Mouse (Mus musculus) erythroblast, embryonic 14.5 days (primary cell): ENCODE measurements around the gene Otulinl. TPM values are rescaled to one million over a fixed set of nuclear protein-coding genes. Genes with fewer than 3 reads are reported as not detected.

Source experiments
- H3K27me3 ChIP-seq: 2 replicates; pipeline ENCODE4 v1.6.1; 2012; ENCODE audit warnings: inconsistent platforms; ENCODE audit not compliant: control insufficient read depth
- H3K36me3 ChIP-seq: 2 replicates; pipeline ENCODE4 v1.6.1; 2012; ENCODE audit warnings: mild to moderate bottlenecking, inconsistent platforms; ENCODE audit not compliant: control insufficient read depth
- H3K4me1 ChIP-seq: 2 replicates; pipeline ENCODE4 v1.6.1; 2012; ENCODE audit warnings: inconsistent platforms; ENCODE audit not compliant: control insufficient read depth
- H3K4me3 ChIP-seq: replicated peaks from 2 replicates; pipeline ENCODE3; 2012; ENCODE audit warnings: moderate library complexity, mild to moderate bottlenecking, inconsistent platforms
- H3K9me3 ChIP-seq: 2 replicates; pipeline ENCODE4 v1.6.1; 2012; ENCODE audit warnings: low read length, inconsistent platforms, mixed read lengths; ENCODE audit not compliant: control insufficient read depth
- GATA1 ChIP-seq: IDR thresholded peaks from 2 replicates; pipeline ENCODE4 v1.6.1; 2012; ENCODE audit warnings: low read length, inconsistent platforms, mixed read lengths
- TAL1 ChIP-seq: IDR thresholded peaks from 3 replicates; pipeline ENCODE4 v1.6.1; 2012; ENCODE audit warnings: low read length, inconsistent platforms, mixed read lengths
- polyA plus RNA-seq: library from polyadenylated mRNA; stranded (reverse); fragments of >175 nt; gene quantifications from 2 replicates; pipeline ENCODE4 v1.2.3, GENCODE M21; 2012

The Otulinl gene
- polyA plus RNA-seq, 1 experiment = 0.07 TPM

- Histone ChIP-seq H3K36me3 (peaks cover 93% of the 10 kb centered on the region), H3K27me3 (no peaks in the 10 kb centered on the region), H3K4me1 (peaks cover 13% of the 10 kb centered on the region), H3K4me3 (no peak overlapping the region), H3K9me3 (no peaks in the 10 kb centered on the region)
- no peak for TF ChIP-seq TAL1
- no peak for TF ChIP-seq GATA1
These were observed 65.2 kb downstream of the Otulinl start for GRCm38 (mm10) chr15:27616159-27616558.

DNA sequence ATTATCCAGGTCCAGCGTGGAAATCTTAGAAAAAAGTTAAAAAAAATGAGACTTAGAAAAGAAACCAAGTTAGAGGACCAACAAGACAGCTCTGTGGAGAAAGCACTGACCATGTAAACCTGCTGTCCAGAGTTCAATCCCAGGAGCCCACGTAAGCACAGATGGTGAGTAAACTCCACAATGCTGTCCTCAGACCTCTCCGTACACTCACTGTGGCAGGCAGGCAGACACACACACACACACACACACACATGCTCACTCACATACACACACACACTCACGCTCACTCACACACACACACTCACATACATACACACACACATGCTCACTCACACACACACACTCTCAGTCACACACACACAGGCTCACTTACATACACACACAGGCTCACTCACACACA is 68.1 kb downstream of the Otulinl start:
- H3K36me3 ChIP-seq = peaks cover 94% of the 10 kb centered on the region
- no peak for TF ChIP-seq TAL1
- no peak for TF ChIP-seq GATA1
- no peaks in the 10 kb centered on the region for H3K4me1 ChIP-seq
- no peak overlapping the region for H3K4me3 ChIP-seq
- no peaks in the 10 kb centered on the region for H3K9me3 ChIP-seq
- no peaks in the 10 kb centered on the region for H3K27me3 ChIP-seq

GRCm38 (mm10) chr15:27612533-27613221 is 68.7 kb downstream of the Otulinl start:
- Histone ChIP-seq H3K9me3 (no peaks in the 10 kb centered on the region), H3K4me3 (no peak overlapping the region), H3K27me3 (no peaks in the 10 kb centered on the region), H3K36me3 (peaks cover 94% of the 10 kb centered on the region), H3K4me1 (no peaks in the 10 kb centered on the region)
- TF ChIP-seq TAL1 (no peak), GATA1 (no peak)

- Histone ChIP-seq H3K36me3 (peaks cover 96% of the 10 kb centered on the region), H3K9me3 (no peaks in the 10 kb centered on the region), H3K4me3 (no peak overlapping the region), H3K27me3 (no peaks in the 10 kb centered on the region), H3K4me1 (no peaks in the 10 kb centered on the region)
- no peak for TF ChIP-seq TAL1
- no peak for TF ChIP-seq GATA1
These were observed 71.8 kb downstream of the Otulinl start for GRCm38 (mm10) chr15:27609554-27609953.

GRCm38 (mm10) chr15:27605252-27605651 is 76.1 kb downstream of the Otulinl start:
- H3K4me1 ChIP-seq = no peaks in the 10 kb centered on the region; the same call in 1 of the 2 replicates
- H3K27me3 ChIP-seq = no peaks in the 10 kb centered on the region
- no peak for TF ChIP-seq GATA1
- no peak for TF ChIP-seq TAL1
- no peaks in the 10 kb centered on the region for H3K9me3 ChIP-seq
- H3K4me3 ChIP-seq = no peak overlapping the region
- peaks cover 96% of the 10 kb centered on the region for H3K36me3 ChIP-seq

Other genes with a start within 250 kb of the Otulinl start
- 3.0 and 3.7 TPM in 2 replicates for gene Ank, start 214.9 kb downstream of the Otulinl start, polyA plus RNA-seq
- 1.0 and 1.3 TPM in 2 replicates for gene Otulin, start 50.9 kb downstream of the Otulinl start, polyA plus RNA-seq